ENCODE assay signal across 21 mouse cellular contexts in the genomic region with DNA sequence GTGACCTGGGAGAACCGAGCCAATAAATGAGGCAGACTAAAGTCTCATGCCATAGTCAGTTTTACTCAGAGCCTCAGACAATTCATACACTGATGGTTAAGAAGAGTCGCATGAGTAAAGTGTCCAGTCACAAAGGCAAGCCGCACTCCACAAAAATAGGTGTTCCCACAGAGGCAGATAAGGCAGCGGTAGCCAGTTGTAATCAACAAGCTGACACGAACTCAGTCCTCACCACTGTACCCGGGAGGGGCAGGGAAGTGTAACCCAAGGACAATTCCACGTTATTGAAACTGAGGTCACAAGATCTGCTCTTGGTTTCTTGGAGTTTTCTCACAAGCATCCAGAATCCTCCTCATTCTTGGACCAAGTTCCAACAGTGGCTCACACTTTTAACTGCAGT.
DNase-seq lines count a peak whose midpoint lies in the region; ATAC-seq lines count a peak whose summit lies in the region.
"Had no signal": no experiment of that assay in that cellular context is flagged by ENCODE, and none has a peak within 500 bp of the region (broad histone marks: within the 10 kb centered on the region; RNA-seq: fewer than 3 reads in every experiment).

No protein-coding gene starts in this region.

- intact Hi-C loops in heart, postnatal 25 days (cut with DNase I), result no loop called here
- intact Hi-C loops in heart, postnatal 36 days (cut with DNase I), result no loop called here

- no peak overlapping the region for H3K4me2 ChIP-seq in heart, embryonic 16.5 days (ENCODE audit: low read depth, low read length)
- H3K4me2 ChIP-seq: embryonic facial prominence, embryonic 13.5 days; embryonic facial prominence, embryonic 15.5 days; forebrain, embryonic 12.5 days had no signal

- no peak overlapping the region for H3K9ac ChIP-seq in heart, embryonic 16.5 days (ENCODE audit: low read length)
- H3K9ac ChIP-seq: embryonic facial prominence, embryonic 13.5 days; embryonic facial prominence, embryonic 15.5 days; forebrain, embryonic 12.5 days had no signal

- no peak overlapping the region for H3K4me3 ChIP-seq in heart, embryonic 10.5 days
- H3K4me3 ChIP-seq in heart, embryonic 16.5 days (ENCODE audit: low read length), result no peak overlapping the region
- H3K4me3 ChIP-seq: embryonic facial prominence, embryonic 13.5 days; embryonic facial prominence, embryonic 15.5 days; erythroblast, embryonic 14.5 days; forebrain, embryonic 10.5 days; forebrain, embryonic 12.5 days had no signal

- peaks cover 18% of the 10 kb centered on the region for H3K4me1 ChIP-seq in heart, embryonic 10.5 days
- H3K4me1 ChIP-seq in heart, embryonic 16.5 days (ENCODE audit: control insufficient read depth, insufficient read depth, low read length), result peaks cover 16% of the 10 kb centered on the region

- no peak overlapping the region for H3K27ac ChIP-seq in heart, embryonic 10.5 days
- peak overlapping the region; percentile 53 for H3K27ac ChIP-seq in heart, embryonic 16.5 days (ENCODE audit: low read length)
- H3K27ac ChIP-seq: embryonic facial prominence, embryonic 13.5 days; embryonic facial prominence, embryonic 15.5 days; forebrain, embryonic 10.5 days; forebrain, embryonic 12.5 days had no signal

- H3K9me3 ChIP-seq in heart, embryonic 10.5 days, result no peaks in the 10 kb centered on the region
- H3K9me3 ChIP-seq in heart, embryonic 16.5 days (replicated peaks; ENCODE audit: control insufficient read depth, low read length), result no peaks in the 10 kb centered on the region
- H3K9me3 ChIP-seq: embryonic facial prominence, embryonic 13.5 days; embryonic facial prominence, embryonic 15.5 days; forebrain, embryonic 10.5 days; forebrain, embryonic 12.5 days had no signal

- WGBS in heart, embryonic 10.5 days, result 36% methylated on average over 7 of the region's 7 CpGs
- 40% methylated on average over 7 of the region's 7 CpGs for WGBS in heart, embryonic 16.5 days

- ATAC-seq in heart, embryonic 16.5 days (replicated peaks; ENCODE audit: extremely low read depth, insufficient read depth, low FRiP score), result peak; percentile 45
- ATAC-seq: forebrain, embryonic 14.5 days had no signal

- DNase-seq in heart, adult 18-20 months, result peak; percentile 34 to 38
- no peak for DNase-seq in heart, embryonic 10.5 days (ENCODE audit: low spot score)
- DNase-seq in heart, adult 8-10 months (ENCODE audit: low spot score), result peak; percentile 26
- no peak for DNase-seq in heart, postnatal 25 days (ENCODE audit: low spot score)
- no peak for DNase-seq in heart, postnatal 36 days
- DNase-seq: adrenal gland, postnatal 10 days; adrenal gland, postnatal 25 days; cerebellum, adult 11 months; cerebellum, adult 18-20 months; cerebellum, adult 8-10 months; cerebellum, adult 9-11 months; cerebellum, postnatal 14 days; cerebellum, postnatal 36 days; embryo, embryonic 11 days had no signal

- no peaks in the 10 kb centered on the region for H3K36me3 ChIP-seq in heart, embryonic 10.5 days
- no peaks in the 10 kb centered on the region for H3K36me3 ChIP-seq in heart, embryonic 16.5 days (ENCODE audit: control insufficient read depth, insufficient read depth)
- H3K36me3 ChIP-seq: embryonic facial prominence, embryonic 13.5 days; embryonic facial prominence, embryonic 15.5 days; forebrain, embryonic 10.5 days; forebrain, embryonic 12.5 days had no signal

- peaks cover 9% of the 10 kb centered on the region for H3K27me3 ChIP-seq in heart, embryonic 10.5 days (ENCODE audit: insufficient read depth, poor library complexity, severe bottlenecking)
- no peaks in the 10 kb centered on the region for H3K27me3 ChIP-seq in heart, embryonic 16.5 days (ENCODE audit: control insufficient read depth, insufficient read depth, low read length)
- H3K27me3 ChIP-seq: embryonic facial prominence, embryonic 15.5 days had no signal

Comparison
In these comparisons a context has a peak if more than half of its experiments do, and no peak if none do; other contexts are left out.
1. DNase-seq: peak in heart, adult 18-20 months (2 of 2) and heart, adult 8-10 months (single experiment); none in heart, embryonic 10.5 days (single experiment), heart, postnatal 25 days (single experiment) and heart, postnatal 36 days (0 of 2).